Mouse (Mus musculus) brain, embryonic 14.5 days (tissue): Measurements from ENCODE around the gene Gata2.

Experiments used
- CTCF ChIP-seq: fragments of 200-500 bp; IDR thresholded peaks from 2 replicates; pipeline ENCODE4 v1.5.1; 2012; ENCODE audit warnings: inconsistent platforms, mild to moderate bottlenecking, moderate library complexity, borderline replicate concordance; ENCODE audit not compliant: insufficient read depth, insufficient read length; ENCODE audit errors: extremely low read depth
- POLR2A ChIP-seq: fragments of 200-500 bp; IDR thresholded peaks from 2 replicates; pipeline ENCODE4 v1.6.1; 2012; ENCODE audit warnings: mild to moderate bottlenecking, inconsistent platforms, borderline replicate concordance; ENCODE audit not compliant: poor library complexity, insufficient read depth, insufficient read length, severe bottlenecking; ENCODE audit errors: extremely low read depth

- TF ChIP-seq CTCF = no peak
- no peak for TF ChIP-seq POLR2A
These were observed 11.1 kb downstream of the Gata2 start for GRCm38 (mm10) chr6:88204531-88205385.
